Mouse (Mus musculus) olfactory bulb, adult 2 months (tissue): ENCODE measurements around the gene Gm26602.

Source experiments
- CTCF ChIP-seq: fragments of 200-500 bp; IDR thresholded peaks from 2 replicates; pipeline ENCODE4 v1.5.1; 2012; ENCODE audit warnings: low read depth, mild to moderate bottlenecking, low read length, moderate library complexity; ENCODE audit not compliant: insufficient read depth
- POLR2A ChIP-seq: fragments of 200-500 bp; IDR thresholded peaks from 2 replicates; pipeline ENCODE4 v1.6.1; 2012; ENCODE audit warnings: mild to moderate bottlenecking, low read depth, low read length, moderate library complexity; ENCODE audit not compliant: insufficient read depth

DNA sequence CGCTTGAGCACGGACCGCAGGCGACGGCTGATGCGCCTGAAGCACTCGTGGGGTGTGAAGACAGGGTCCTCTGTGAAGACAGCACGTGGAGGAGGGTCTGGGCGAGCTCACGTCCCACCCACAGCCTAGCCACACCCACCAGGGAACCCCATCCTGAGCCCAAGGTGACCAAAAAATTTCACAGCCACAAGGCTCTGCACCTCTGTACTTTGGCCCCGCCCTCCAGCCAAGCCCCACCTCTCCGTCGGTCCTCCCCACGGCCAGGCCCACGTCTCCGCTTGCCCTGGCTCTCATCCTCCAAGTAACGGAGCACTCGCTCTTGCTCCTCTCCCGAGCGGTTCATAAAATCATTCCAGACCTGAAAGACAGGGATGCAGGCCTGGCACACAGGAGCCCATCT is 1.8 kb downstream of the Gm26602 start:
- no peak for TF ChIP-seq CTCF
- TF ChIP-seq POLR2A: no peak
